Mouse (Mus musculus) forebrain, embryonic 11.5 days (tissue): Measurements from ENCODE around the gene Slc39a1. TPM values are rescaled to one million over a fixed set of nuclear protein-coding genes. Genes with fewer than 3 reads are reported as not detected.

Experiments
- ATAC-seq: fragments of 200-750 bp; cut with Nextera tagmentation; replicated peaks from 2 replicates; pipeline ENCODE4 v1.8.0; 2017; ENCODE audit warnings: moderate TSS enrichment; ENCODE audit not compliant: low FRiP score
- DNase-seq: peaks from one replicate; pipeline ENCODE4 v3.0.0-alpha.2; 2017; ENCODE audit warnings: low spot score
- H3K27ac ChIP-seq: fragments of 300-500 bp; sonication (generic); 2 replicates; pipeline ENCODE4 v1.5.1; 2014; ENCODE audit warnings: low read depth, low read length
- H3K27me3 ChIP-seq: fragments of 300-500 bp; sonication (generic); 2 replicates; pipeline ENCODE4 v1.6.1; 2014; ENCODE audit warnings: mild to moderate bottlenecking, low read length, mixed read lengths; ENCODE audit not compliant: control insufficient read depth, insufficient read depth
- H3K36me3 ChIP-seq: fragments of 300-500 bp; sonication (generic); 2 replicates; pipeline ENCODE4 v1.6.1; 2014; ENCODE audit warnings: mild to moderate bottlenecking, low read length, moderate library complexity, mixed read lengths; ENCODE audit not compliant: control insufficient read depth, insufficient read depth
- H3K4me1 ChIP-seq: fragments of 300-500 bp; sonication (generic); replicated peaks from 2 replicates; pipeline ENCODE4 v1.6.1; 2014; ENCODE audit warnings: low read length, mixed read lengths; ENCODE audit not compliant: control insufficient read depth, insufficient read depth
- H3K4me2 ChIP-seq: fragments of 300-500 bp; sonication (generic); 2 replicates; pipeline ENCODE4 v1.6.1; 2014; ENCODE audit warnings: low read depth, mild to moderate bottlenecking, low read length, moderate library complexity, mixed read lengths; ENCODE audit not compliant: severe bottlenecking
- H3K4me3 ChIP-seq: fragments of 300-500 bp; sonication (generic); 2 replicates; pipeline ENCODE4 v1.5.1; 2014; ENCODE audit warnings: low read depth, low read length
- H3K9ac ChIP-seq: fragments of 300-500 bp; sonication (generic); 2 replicates; pipeline ENCODE4 v1.6.1; 2014; ENCODE audit warnings: low read length
- H3K9me3 ChIP-seq: fragments of 300-500 bp; sonication (generic); 2 replicates; pipeline ENCODE4 v1.6.1; 2016; ENCODE audit warnings: low read length, mixed read lengths; ENCODE audit not compliant: control insufficient read depth
- WGBS: fragments of 180-500 bp; shearing (Covaris S2); extraction: QIAGEN DNeasy Blood & Tissue Kit; methylation state at CpG from one replicate; pipeline ENCODE4 v1.1.7; 2014; 5-methylcytosine and 5-hydroxymethylcytosine counted together
- polyA plus RNA-seq: library from polyadenylated mRNA; unstranded; fragments of >200 nt; fragmentation: Nextera tagmentation; extraction: Ambion mirVana; gene quantifications from 2 replicates; pipeline ENCODE4 v1.2.1, GENCODE M21; 2014

The Slc39a1 gene
- polyA plus RNA-seq, 1 experiment from 2014 or later: 57.5 TPM

GRCm38 (mm10) chr3:90213377-90213866 lies 34.5 kb upstream of the Slc39a1 start, which contains the start of the genes Rps27 and Rab13:
TSS of gene Rps27 (minus strand) at chr3:90213651.
TSS of gene Rab13 (plus strand) at chr3:90213695.
- H3K27ac ChIP-seq: peak within 1 kb of the TSS; percentile 62; the same call in 1 of the 2 replicates
- WGBS: under 1% methylated on average over 42 of the region's 42 CpGs
- no peaks in the 10 kb centered on the region for H3K9me3 ChIP-seq
- DNase-seq: peak; percentile 90
- peak within 1 kb of the TSS; percentile 89 for H3K4me2 ChIP-seq
- H3K9ac ChIP-seq: peak within 1 kb of the TSS; percentile 68
- H3K27me3 ChIP-seq: no peaks in the 10 kb centered on the region
- H3K4me3 ChIP-seq: peak within 1 kb of the TSS; percentile 57
- peaks cover 7% of the 10 kb centered on the region; the same call in 1 of the 2 replicates for H3K4me1 ChIP-seq
- ATAC-seq: peak; percentile 93
- peaks cover 6% of the 10 kb centered on the region; the same call in 1 of the 2 replicates for H3K36me3 ChIP-seq

GRCm38 (mm10) chr3:90213956-90214684 lies 33.9 kb upstream of the Slc39a1 start:
- no peaks in the 10 kb centered on the region for H3K27me3 ChIP-seq

GRCm38 (mm10) chr3:90215825-90216380 lies 32.1 kb upstream of the Slc39a1 start:
- no peaks in the 10 kb centered on the region for H3K36me3 ChIP-seq
- H3K9ac ChIP-seq: no peak overlapping the region
- H3K9me3 ChIP-seq: no peaks in the 10 kb centered on the region
- H3K27ac ChIP-seq: no peak overlapping the region
- no peaks in the 10 kb centered on the region for H3K27me3 ChIP-seq
- peaks cover 10% of the 10 kb centered on the region; the same call in 1 of the 2 replicates for H3K4me1 ChIP-seq
- no peak for DNase-seq
- H3K4me2 ChIP-seq: no peak overlapping the region
- no peak overlapping the region for H3K4me3 ChIP-seq
- WGBS: 58% methylated on average over 1 of the region's 1 CpGs
- no peak for ATAC-seq

More at GRCm38 (mm10) chr3:90213956-90214684, 33.9 kb upstream of the Slc39a1 start:
- peaks cover under 1% of the 10 kb centered on the region; the same call in 1 of the 2 replicates for H3K36me3 ChIP-seq
- H3K4me2 ChIP-seq: peak overlapping the region; percentile 58
- 15% methylated on average over 12 of the region's 12 CpGs for WGBS
- H3K4me1 ChIP-seq: peaks cover 7% of the 10 kb centered on the region; the same call in 1 of the 2 replicates
- ATAC-seq (peak; percentile 61), DNase-seq (no peak)
- H3K4me3 ChIP-seq: peak overlapping the region; percentile 57
- H3K27ac ChIP-seq: no peak overlapping the region
- peak overlapping the region; percentile 68; the same call in 1 of the 2 replicates for H3K9ac ChIP-seq
- no peaks in the 10 kb centered on the region for H3K9me3 ChIP-seq

- H3K4me2 ChIP-seq: peak overlapping the region; percentile 79
- peak overlapping the region; percentile 65; the same call in 1 of the 2 replicates for H3K9ac ChIP-seq
- peak overlapping the region; percentile 76 for H3K27ac ChIP-seq
- no peaks in the 10 kb centered on the region for H3K36me3 ChIP-seq
- H3K9me3 ChIP-seq: no peaks in the 10 kb centered on the region
- WGBS: 14% methylated on average over 6 of the region's 6 CpGs
- ATAC-seq: peak; percentile 31; the same call in 1 of the 2 replicates
- H3K27me3 ChIP-seq: no peaks in the 10 kb centered on the region
- peak overlapping the region; percentile 37 for H3K4me3 ChIP-seq
- peak; percentile 64 for DNase-seq
- H3K4me1 ChIP-seq: 0 out of 2 replicates have a peak, but pooled peaks cover 6% of the 10 kb centered on the region
These were observed 27.9 kb upstream of the Slc39a1 start for GRCm38 (mm10) chr3:90220088-90220487.

- WGBS: under 1% methylated on average over 20 of the region's 20 CpGs
- Histone ChIP-seq H3K36me3 (no peaks in the 10 kb centered on the region), H3K4me2 (peak overlapping the region; percentile 79), H3K27me3 (no peaks in the 10 kb centered on the region), H3K9ac (peak overlapping the region; percentile 65), H3K9me3 (no peaks in the 10 kb centered on the region), H3K4me1 (0 out of 2 replicates have a peak, but pooled peaks cover 6% of the 10 kb centered on the region), H3K4me3 (peak overlapping the region; percentile 37), H3K27ac (peak overlapping the region; percentile 76)
- peak; percentile 78 for DNase-seq
- peak; percentile 83 for ATAC-seq
These were observed 27.4 kb upstream of the Slc39a1 start for GRCm38 (mm10) chr3:90220531-90220951.

- Histone ChIP-seq H3K4me3 (peak overlapping the region; percentile 37), H3K36me3 (no peaks in the 10 kb centered on the region), H3K4me2 (peak overlapping the region; percentile 79), H3K4me1 (0 out of 2 replicates have a peak, but pooled peaks cover 6% of the 10 kb centered on the region), H3K9me3 (no peaks in the 10 kb centered on the region), H3K9ac (peak overlapping the region; percentile 65), H3K27ac (no peak overlapping the region), H3K27me3 (no peaks in the 10 kb centered on the region)
- 24% methylated on average over 5 of the region's 5 CpGs for WGBS
- ATAC-seq (no peak), DNase-seq (no peak)
These were observed 26.8 kb upstream of the Slc39a1 start for GRCm38 (mm10) chr3:90221123-90221522.

- H3K4me3 ChIP-seq: no peak overlapping the region
- no peaks in the 10 kb centered on the region for H3K36me3 ChIP-seq
- no peak for ATAC-seq
- H3K4me1 ChIP-seq: 0 out of 2 replicates have a peak, but pooled peaks cover 6% of the 10 kb centered on the region
- H3K27ac ChIP-seq: no peak overlapping the region
- H3K9ac ChIP-seq: no peak overlapping the region
- no peaks in the 10 kb centered on the region for H3K27me3 ChIP-seq
- WGBS: 89% methylated on average over 4 of the region's 4 CpGs
- H3K4me2 ChIP-seq: no peak overlapping the region
- DNase-seq: no peak
- H3K9me3 ChIP-seq: no peaks in the 10 kb centered on the region
These were observed 25.5 kb upstream of the Slc39a1 start for GRCm38 (mm10) chr3:90222455-90222854.

- no peak for ATAC-seq
These were observed 25.0 kb upstream of the Slc39a1 start for GRCm38 (mm10) chr3:90222941-90223340.

More at GRCm38 (mm10) chr3:90222941-90223340, 25.0 kb upstream of the Slc39a1 start:
- DNase-seq: no peak
- H3K9ac ChIP-seq: no peak overlapping the region
- H3K4me3 ChIP-seq: no peak overlapping the region
- H3K27me3 ChIP-seq: no peaks in the 10 kb centered on the region
- H3K4me1 ChIP-seq: 0 out of 2 replicates have a peak, but pooled peaks cover 6% of the 10 kb centered on the region
- no peak overlapping the region for H3K4me2 ChIP-seq
- no peak overlapping the region for H3K27ac ChIP-seq
- H3K9me3 ChIP-seq: no peaks in the 10 kb centered on the region
- no peaks in the 10 kb centered on the region for H3K36me3 ChIP-seq
- 92% methylated on average over 3 of the region's 3 CpGs for WGBS
